15 mouse cellular contexts compared by ENCODE assay signal in the genomic region with DNA sequence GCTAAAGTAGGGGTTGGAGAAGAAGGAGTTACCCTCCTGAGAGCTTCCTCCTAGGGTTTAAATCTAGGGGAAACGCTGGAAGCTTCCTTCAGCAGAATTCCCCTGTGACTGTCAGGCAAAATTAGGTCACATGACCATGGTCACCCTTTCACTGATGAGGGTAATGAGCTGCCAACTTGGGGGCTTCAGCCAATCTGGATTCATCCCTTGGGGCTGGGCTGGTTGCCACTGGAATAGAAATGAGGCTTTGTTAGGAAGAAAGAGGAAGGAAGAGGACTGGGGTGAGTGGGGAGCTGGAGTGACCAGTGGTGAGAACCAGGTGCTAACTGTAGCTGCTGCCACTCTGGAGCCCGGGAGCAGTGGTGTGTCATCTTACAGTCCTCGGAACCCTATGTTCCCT. TPM values are rescaled to one million over a fixed set of nuclear protein-coding genes. Genes with fewer than 3 reads are reported as not detected.
"Had no signal": no experiment of that assay in that cellular context is flagged by ENCODE, and none has a peak within 500 bp of the region (broad histone marks: within the 10 kb centered on the region; RNA-seq: fewer than 3 reads in every experiment).

No protein-coding gene starts in this region.

- DNase-seq: kidney, adult 2 months; kidney, postnatal 14 days; layer of hippocampus, postnatal 36 days; lung, adult 18-20 months; right cerebral cortex, postnatal 14 days; thymus, postnatal 4 days had no signal

- H3K4me3 ChIP-seq: kidney, embryonic 15.5 days; limb, embryonic 13.5 days; midbrain, embryonic 12.5 days; myocyte; neural tube, embryonic 15.5 days had no signal

- H3K9me3 ChIP-seq: midbrain, embryonic 12.5 days; neural tube, embryonic 15.5 days had no signal

- H3K4me2 ChIP-seq: kidney, embryonic 15.5 days; limb, embryonic 13.5 days; midbrain, embryonic 12.5 days; neural tube, embryonic 15.5 days had no signal

- H3K36me3 ChIP-seq: kidney, embryonic 15.5 days; midbrain, embryonic 12.5 days; neural tube, embryonic 15.5 days had no signal

- H3K9ac ChIP-seq: kidney, embryonic 15.5 days; limb, embryonic 13.5 days; liver, embryonic 14.5 days; midbrain, embryonic 12.5 days; neural tube, embryonic 15.5 days had no signal

- H3K27ac ChIP-seq: kidney, embryonic 15.5 days; limb, embryonic 13.5 days; liver, embryonic 14.5 days; midbrain, embryonic 12.5 days; neural tube, embryonic 15.5 days; stomach, postnatal 0 days had no signal

- H3K4me1 ChIP-seq: midbrain, embryonic 12.5 days had no signal

RNA-seq across cellular contexts. Expression of a gene that starts 6.0 kb away (rescaled TPM):
- total RNA-seq: megakaryocyte-erythroid progenitor cell, adult 5-6 weeks had no signal

RNA-seq across cellular contexts. Expression of a gene that starts 32.9 kb away (rescaled TPM):
- total RNA-seq: layer of hippocampus, postnatal 36 days; left cerebral cortex, postnatal 36 days; megakaryocyte-erythroid progenitor cell, adult 5-6 weeks had no signal
- polyA plus RNA-seq: myocyte had no signal
